Mouse (Mus musculus): ENCODE results near the gene Ank2. TPM values are rescaled to one million over a fixed set of nuclear protein-coding genes. Genes with fewer than 3 reads are reported as not detected.
A peak's percentile ranks its signal among the peaks of the same experiment; 100 is the strongest.

Gene Ank2
- polyA plus RNA-seq, 1 experiment: 52.1 TPM

DNA sequence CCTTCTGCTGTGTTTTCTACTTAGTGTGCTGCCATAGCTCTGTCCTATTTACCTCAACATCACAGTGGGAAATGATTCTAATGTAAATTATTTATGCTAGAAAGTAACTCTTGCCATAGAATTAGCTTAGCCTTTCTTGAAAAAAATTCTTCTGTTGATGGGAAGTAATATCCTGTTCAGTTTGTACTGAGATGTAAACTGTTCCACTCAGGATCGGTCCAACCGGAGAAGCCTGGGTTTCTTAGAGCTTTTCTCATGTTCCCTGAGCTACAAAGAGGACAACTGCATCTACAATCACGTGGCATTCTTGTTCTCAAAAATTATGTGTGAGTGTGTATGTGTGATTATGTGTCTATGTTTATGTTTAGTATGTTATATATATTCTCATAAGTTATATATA is 30.1 kb upstream of the Ank2 start:
- Histone ChIP-seq H3K27me3 (ENCODE audit: control insufficient read depth, insufficient read depth, low read length) (no peaks in the 10 kb centered on the region), H3K4me3 (ENCODE audit: control insufficient read depth, low read depth, low read length) (no peak overlapping the region), H3K36me3 (ENCODE audit: control insufficient read depth, insufficient read depth, low read length) (no peaks in the 10 kb centered on the region), H3K27ac (ENCODE audit: control insufficient read depth, insufficient read depth, low read depth, low read length) (no peak overlapping the region), H3K4me1 (ENCODE audit: control insufficient read depth, insufficient read depth, low read length) (no peaks in the 10 kb centered on the region)
- TF ChIP-seq CTCF (IDR thresholded peaks at IDR 0.05; ENCODE audit: control insufficient read depth, insufficient read depth, insufficient replicate concordance, low read depth, low read length) (no peak), POLR2A (IDR thresholded peaks at IDR 0.05; ENCODE audit: control insufficient read depth, low read depth, low read length) (no peak)

DNA sequence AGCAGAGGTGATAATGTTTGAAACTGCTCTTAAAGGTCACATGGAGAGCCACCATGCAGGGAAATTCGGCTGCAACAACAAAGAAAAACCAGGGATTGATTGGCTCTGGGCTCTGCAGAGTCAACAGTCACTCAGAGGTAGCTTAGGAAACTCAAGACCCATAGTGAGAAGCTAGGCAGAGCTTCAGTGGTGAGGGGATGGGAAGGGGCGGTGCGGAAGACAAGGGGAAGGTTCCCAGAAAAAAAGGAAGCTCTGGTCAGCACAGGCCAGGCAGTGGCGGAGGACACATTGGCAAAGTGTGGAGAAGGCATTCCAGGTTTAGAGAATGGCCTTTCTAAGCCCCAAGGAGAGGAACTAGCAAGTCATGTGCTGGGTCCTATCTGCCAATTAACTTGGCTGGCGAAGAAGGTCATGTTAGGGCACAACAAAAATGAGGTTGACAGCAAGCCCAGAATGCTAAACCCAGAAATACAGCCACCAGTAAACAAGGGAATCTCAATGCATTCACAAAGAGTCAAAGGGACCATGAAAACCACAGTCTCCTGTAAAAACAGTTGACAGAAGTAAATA is 28.4 kb upstream of the Ank2 start:
- Histone ChIP-seq H3K4me3 (ENCODE audit: control insufficient read depth, low read depth, low read length) (no peak overlapping the region), H3K36me3 (ENCODE audit: control insufficient read depth, insufficient read depth, low read length) (no peaks in the 10 kb centered on the region), H3K4me1 (ENCODE audit: control insufficient read depth, insufficient read depth, low read length) (no peaks in the 10 kb centered on the region), H3K27ac (ENCODE audit: control insufficient read depth, insufficient read depth, low read depth, low read length) (no peak overlapping the region), H3K27me3 (ENCODE audit: control insufficient read depth, insufficient read depth, low read length) (no peaks in the 10 kb centered on the region)
- TF ChIP-seq POLR2A (IDR thresholded peaks at IDR 0.05; ENCODE audit: control insufficient read depth, low read depth, low read length) (no peak), CTCF (IDR thresholded peaks at IDR 0.05; ENCODE audit: control insufficient read depth, insufficient read depth, insufficient replicate concordance, low read depth, low read length) (no peak)

- Histone ChIP-seq H3K4me3 (ENCODE audit: control insufficient read depth, low read depth, low read length) (no peak overlapping the region), H3K4me1 (ENCODE audit: control insufficient read depth, insufficient read depth, low read length) (no peaks in the 10 kb centered on the region), H3K27me3 (ENCODE audit: control insufficient read depth, insufficient read depth, low read length) (no peaks in the 10 kb centered on the region), H3K36me3 (ENCODE audit: control insufficient read depth, insufficient read depth, low read length) (no peaks in the 10 kb centered on the region), H3K27ac (ENCODE audit: control insufficient read depth, insufficient read depth, low read depth, low read length) (no peak overlapping the region)
- no peak for TF ChIP-seq CTCF (IDR thresholded peaks at IDR 0.05; ENCODE audit: control insufficient read depth, insufficient read depth, insufficient replicate concordance, low read depth, low read length)
- no peak for TF ChIP-seq POLR2A (IDR thresholded peaks at IDR 0.05; ENCODE audit: control insufficient read depth, low read depth, low read length)
Observed at GRCm38 (mm10) chr3:127525188-127525819, 26.2 kb upstream of the Ank2 start.

GRCm38 (mm10) chr3:127521156-127521555 is 22.0 kb upstream of the Ank2 start:
- TF ChIP-seq POLR2A (IDR thresholded peaks at IDR 0.05; ENCODE audit: control insufficient read depth, low read depth, low read length): no peak
- TF ChIP-seq CTCF (IDR thresholded peaks at IDR 0.05; ENCODE audit: control insufficient read depth, insufficient read depth, insufficient replicate concordance, low read depth, low read length): peak; percentile 18; the same call in 1 of the 2 replicates
- Histone ChIP-seq H3K27ac (ENCODE audit: control insufficient read depth, insufficient read depth, low read depth, low read length) (no peak overlapping the region), H3K27me3 (ENCODE audit: control insufficient read depth, insufficient read depth, low read length) (no peaks in the 10 kb centered on the region), H3K4me3 (ENCODE audit: control insufficient read depth, low read depth, low read length) (no peak overlapping the region), H3K4me1 (ENCODE audit: control insufficient read depth, insufficient read depth, low read length) (no peaks in the 10 kb centered on the region), H3K36me3 (ENCODE audit: control insufficient read depth, insufficient read depth, low read length) (no peaks in the 10 kb centered on the region)

DNA sequence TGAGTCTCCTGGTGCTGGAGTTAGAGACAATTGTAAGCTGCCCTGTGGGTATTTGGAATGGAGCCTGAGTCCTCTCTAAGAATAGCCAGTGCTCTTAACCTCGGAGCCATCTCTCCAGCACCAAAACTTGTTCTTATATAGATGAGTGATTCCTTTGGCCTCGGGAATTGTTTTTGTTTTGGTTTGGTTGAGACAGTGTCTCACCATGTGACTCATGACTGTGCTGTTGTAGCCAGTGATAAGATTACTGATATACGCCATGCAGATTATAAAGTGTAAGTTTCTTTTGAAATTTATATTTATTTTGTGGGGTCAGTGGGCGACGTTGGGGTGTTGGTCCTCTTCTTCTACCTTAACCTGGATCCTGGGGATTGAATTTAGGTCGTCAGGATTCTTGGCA is 21.1 kb upstream of the Ank2 start:
- no peaks in the 10 kb centered on the region for H3K36me3 ChIP-seq (ENCODE audit: control insufficient read depth, insufficient read depth, low read length)
- no peak overlapping the region for H3K27ac ChIP-seq (ENCODE audit: control insufficient read depth, insufficient read depth, low read depth, low read length)
- no peaks in the 10 kb centered on the region for H3K4me1 ChIP-seq (ENCODE audit: control insufficient read depth, insufficient read depth, low read length)
- TF ChIP-seq POLR2A (IDR thresholded peaks at IDR 0.05; ENCODE audit: control insufficient read depth, low read depth, low read length): no peak
- TF ChIP-seq CTCF (IDR thresholded peaks at IDR 0.05; ENCODE audit: control insufficient read depth, insufficient read depth, insufficient replicate concordance, low read depth, low read length): no peak
- H3K4me3 ChIP-seq (ENCODE audit: control insufficient read depth, low read depth, low read length): no peak overlapping the region
- no peaks in the 10 kb centered on the region for H3K27me3 ChIP-seq (ENCODE audit: control insufficient read depth, insufficient read depth, low read length)

DNA sequence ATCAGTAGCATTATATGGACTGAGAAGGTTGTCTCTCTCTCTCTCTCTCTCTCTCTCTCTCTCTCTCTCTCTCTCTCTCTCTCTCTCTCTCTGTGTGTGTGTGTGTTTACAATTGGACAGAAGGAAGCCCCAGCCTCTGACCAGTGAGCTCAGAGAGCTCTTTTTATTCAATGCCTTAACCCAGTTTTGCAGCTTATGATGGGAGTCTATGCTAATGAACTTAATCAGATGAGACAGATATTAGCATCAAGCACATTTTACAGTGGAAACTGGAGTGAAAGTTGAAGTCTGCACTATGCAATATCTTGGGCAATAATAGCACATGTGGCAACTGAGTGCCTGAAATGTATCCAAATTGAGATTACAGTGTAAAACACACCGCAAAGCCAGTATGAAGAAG is 16.1 kb upstream of the Ank2 start:
- H3K36me3 ChIP-seq (ENCODE audit: control insufficient read depth, insufficient read depth, low read length): no peaks in the 10 kb centered on the region
- TF ChIP-seq CTCF (IDR thresholded peaks at IDR 0.05; ENCODE audit: control insufficient read depth, insufficient read depth, insufficient replicate concordance, low read depth, low read length): no peak
- TF ChIP-seq POLR2A (IDR thresholded peaks at IDR 0.05; ENCODE audit: control insufficient read depth, low read depth, low read length): no peak
- H3K27me3 ChIP-seq (ENCODE audit: control insufficient read depth, insufficient read depth, low read length): no peaks in the 10 kb centered on the region
- H3K4me1 ChIP-seq (ENCODE audit: control insufficient read depth, insufficient read depth, low read length): no peaks in the 10 kb centered on the region
- H3K4me3 ChIP-seq (ENCODE audit: control insufficient read depth, low read depth, low read length): no peak overlapping the region
- no peak overlapping the region for H3K27ac ChIP-seq (ENCODE audit: control insufficient read depth, insufficient read depth, low read depth, low read length)

DNA sequence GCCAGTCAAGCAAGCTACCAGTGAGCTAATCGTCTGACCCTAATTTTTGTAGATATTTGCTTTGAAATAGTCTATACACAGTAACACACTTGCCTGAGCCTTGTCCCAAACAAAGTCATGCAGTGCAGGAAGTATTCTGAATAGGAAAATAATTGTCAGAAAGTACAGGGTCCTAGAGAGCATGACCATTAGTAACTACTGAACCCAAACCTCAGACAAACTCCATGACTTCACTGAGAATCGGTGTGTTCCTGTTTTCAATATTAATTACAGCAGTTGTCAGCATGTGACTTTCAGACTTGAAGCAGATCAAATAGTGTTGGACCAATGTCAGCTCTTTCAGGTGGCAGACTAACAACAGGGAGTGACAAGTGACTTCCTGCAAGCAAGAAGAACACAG is 14.5 kb upstream of the Ank2 start:
- no peak overlapping the region for H3K27ac ChIP-seq (ENCODE audit: control insufficient read depth, insufficient read depth, low read depth, low read length)
- no peak overlapping the region for H3K4me3 ChIP-seq (ENCODE audit: control insufficient read depth, low read depth, low read length)
- no peaks in the 10 kb centered on the region for H3K4me1 ChIP-seq (ENCODE audit: control insufficient read depth, insufficient read depth, low read length)
- no peaks in the 10 kb centered on the region for H3K36me3 ChIP-seq (ENCODE audit: control insufficient read depth, insufficient read depth, low read length)
- TF ChIP-seq CTCF (IDR thresholded peaks at IDR 0.05; ENCODE audit: control insufficient read depth, insufficient read depth, insufficient replicate concordance, low read depth, low read length) (no peak), POLR2A (IDR thresholded peaks at IDR 0.05; ENCODE audit: control insufficient read depth, low read depth, low read length) (no peak)
- no peaks in the 10 kb centered on the region for H3K27me3 ChIP-seq (ENCODE audit: control insufficient read depth, insufficient read depth, low read length)
